Mouse (Mus musculus) liver, adult 2 months (tissue): ENCODE measurements around the gene Tyw5.

ENCODE experiments used
- CTCF ChIP-seq: fragments of 200-500 bp; IDR thresholded peaks from 2 replicates; pipeline ENCODE4 v1.5.1; 2011; ENCODE audit warnings: low read depth, low read length, control low read depth
- POLR2A ChIP-seq: fragments of 200-500 bp; IDR thresholded peaks from 2 replicates; pipeline ENCODE4 v1.6.1; 2011; ENCODE audit warnings: low read length, control low read depth; ENCODE audit not compliant: insufficient read depth; ENCODE audit errors: extremely low read depth

DNA sequence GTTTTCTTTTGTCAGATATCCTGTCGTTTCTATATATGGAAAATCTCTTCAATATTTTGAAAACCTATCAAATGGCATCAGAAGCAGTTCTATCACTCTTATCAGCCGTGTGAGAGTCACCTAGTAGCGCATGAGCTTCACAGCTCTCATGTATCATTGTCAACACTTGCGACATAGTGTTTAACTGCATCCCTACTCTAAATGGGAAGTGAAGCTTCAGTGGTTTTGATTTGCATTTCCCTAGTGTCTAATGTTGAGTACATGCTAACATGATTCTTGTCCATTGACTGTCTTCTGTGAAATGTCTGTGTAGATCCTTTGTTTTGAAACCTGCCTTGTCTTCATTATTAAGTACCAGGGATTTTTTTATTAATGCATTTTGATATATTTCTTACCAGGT, 36.5 kb downstream of the Tyw5 start:
- TF ChIP-seq CTCF (no peak), POLR2A (no peak)
